Mouse (Mus musculus) embryonic facial prominence, embryonic 10.5 days (tissue): Measurements from ENCODE around the gene Hecw2. TPM values are rescaled to one million over a fixed set of nuclear protein-coding genes. Genes with fewer than 3 reads are reported as not detected.

Source experiments
- DNase-seq: peaks from one replicate; pipeline ENCODE4 v3.0.0-alpha.2; 2017; ENCODE audit warnings: low spot score
- H3K27ac ChIP-seq: fragments of 300-500 bp; sonication (generic); replicated peaks from 2 replicates; pipeline ENCODE4 v1.5.1; 2016; ENCODE audit warnings: mild to moderate bottlenecking
- H3K27me3 ChIP-seq: fragments of 300-500 bp; sonication (generic); replicated peaks from 2 replicates; pipeline ENCODE4 v1.6.1; 2016; ENCODE audit warnings: low read depth, mild to moderate bottlenecking; ENCODE audit not compliant: poor library complexity, severe bottlenecking
- H3K36me3 ChIP-seq: fragments of 300-500 bp; sonication (generic); replicated peaks from 2 replicates; pipeline ENCODE4 v1.6.1; 2016; ENCODE audit warnings: mild to moderate bottlenecking, moderate library complexity
- H3K4me1 ChIP-seq: fragments of 300-500 bp; sonication (generic); 2 replicates; pipeline ENCODE4 v1.6.1; 2016
- H3K4me3 ChIP-seq: fragments of 300-500 bp; sonication (generic); 2 replicates; pipeline ENCODE4 v1.5.1; 2016; ENCODE audit warnings: mild to moderate bottlenecking, moderate library complexity
- H3K9me3 ChIP-seq: fragments of 300-500 bp; sonication (generic); 2 replicates; pipeline ENCODE4 v1.6.1; 2016; ENCODE audit warnings: mild to moderate bottlenecking
- WGBS: fragments of 180-500 bp; shearing (Covaris S2); methylation state at CpG from one replicate; pipeline ENCODE4 v1.1.7; 2016; 5-methylcytosine and 5-hydroxymethylcytosine counted together
- polyA plus RNA-seq: library from polyadenylated mRNA; unstranded; fragments of >200 nt; fragmentation: Nextera tagmentation; extraction: Ambion mirVana; gene quantifications from 2 replicates; pipeline ENCODE4 v1.2.1, GENCODE M21; 2016

The Hecw2 gene
- polyA plus RNA-seq, 1 experiment from 2014 or later = 3.9 TPM

DNA sequence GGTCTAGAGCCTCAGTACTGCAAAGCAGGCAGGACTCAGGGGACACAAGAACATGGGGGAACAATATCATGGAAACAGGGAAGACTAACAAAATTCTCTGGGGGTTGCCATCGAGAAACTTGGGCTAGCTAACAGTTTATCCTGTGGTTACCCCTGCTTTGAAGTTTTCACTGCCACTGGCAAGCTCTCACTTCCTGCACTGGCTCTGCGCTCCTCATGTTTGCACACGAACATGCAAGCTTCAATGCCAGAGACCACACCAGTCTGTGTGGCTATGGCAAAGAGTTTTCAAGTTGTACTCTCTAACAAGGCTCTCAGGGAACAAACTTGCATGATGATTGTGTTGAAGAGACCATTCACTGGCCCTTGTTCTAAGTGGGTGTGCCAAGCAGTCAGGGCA, 288.8 kb downstream of the Hecw2 start:
- Histone ChIP-seq H3K4me3 (no peak overlapping the region), H3K27me3 (no peaks in the 10 kb centered on the region), H3K4me1 (peaks cover 8% of the 10 kb centered on the region; the same call in 1 of the 2 replicates), H3K9me3 (no peaks in the 10 kb centered on the region), H3K27ac (no peak overlapping the region), H3K36me3 (no peaks in the 10 kb centered on the region; the same call in 1 of the 2 replicates)
- no peak for DNase-seq
- 86% methylated on average over 3 of the region's 3 CpGs for WGBS

DNA sequence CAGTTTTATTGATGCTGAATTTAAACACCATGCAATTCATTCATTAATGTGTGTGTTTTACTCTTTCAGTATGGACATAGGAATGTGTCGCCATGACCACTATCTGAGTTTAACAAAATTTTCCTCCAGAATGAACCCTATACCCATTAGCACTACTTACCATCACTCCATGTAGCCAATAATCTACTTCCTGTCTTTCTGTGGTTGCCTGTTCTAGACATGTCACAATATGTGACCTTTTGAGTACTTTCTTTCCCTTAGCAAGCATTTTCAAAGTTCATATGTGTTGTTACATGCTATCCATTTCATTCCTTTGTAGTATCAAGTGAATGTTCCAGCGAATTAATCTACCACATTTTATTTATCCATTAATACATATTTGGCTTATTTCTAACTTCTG, 294.6 kb downstream of the Hecw2 start:
- 90% methylated on average over 2 of the region's 2 CpGs for WGBS
- no peak overlapping the region for H3K27ac ChIP-seq
- no peak overlapping the region for H3K4me3 ChIP-seq

DNA sequence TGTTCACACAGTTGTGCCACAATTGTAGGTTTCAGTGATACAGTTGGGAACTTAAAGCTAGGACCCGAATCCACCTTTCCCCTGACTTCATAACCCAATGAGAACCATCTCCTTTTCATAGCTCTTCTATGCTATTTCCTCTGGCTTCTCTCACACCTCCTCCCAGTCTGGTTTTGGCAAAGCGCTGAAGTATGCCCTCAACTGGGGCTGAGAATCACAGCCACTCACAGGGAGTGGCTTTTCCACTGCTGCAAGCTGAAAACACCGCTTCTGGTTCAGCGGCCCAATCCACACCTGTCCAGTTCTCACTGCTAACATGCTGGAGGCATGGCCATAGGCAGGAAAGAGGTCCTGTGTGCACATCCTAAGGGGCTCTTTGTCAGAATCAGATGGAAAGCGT, 300.7 kb downstream of the Hecw2 start:
- H3K27ac ChIP-seq = no peak overlapping the region
- 90% methylated on average over 5 of the region's 5 CpGs for WGBS
- no peaks in the 10 kb centered on the region for H3K9me3 ChIP-seq
- 0 out of 2 replicates have a peak, but pooled peaks cover 3% of the 10 kb centered on the region for H3K4me1 ChIP-seq
- no peak for DNase-seq
- no peak overlapping the region for H3K4me3 ChIP-seq
- H3K27me3 ChIP-seq = no peaks in the 10 kb centered on the region
- no peaks in the 10 kb centered on the region for H3K36me3 ChIP-seq

More for the DNA sequence above, 294.6 kb downstream of the Hecw2 start:
- DNase-seq = no peak
- no peaks in the 10 kb centered on the region for H3K27me3 ChIP-seq
- H3K36me3 ChIP-seq = no peaks in the 10 kb centered on the region; the same call in 1 of the 2 replicates
- H3K9me3 ChIP-seq = no peaks in the 10 kb centered on the region
- H3K4me1 ChIP-seq = no peaks in the 10 kb centered on the region

DNA sequence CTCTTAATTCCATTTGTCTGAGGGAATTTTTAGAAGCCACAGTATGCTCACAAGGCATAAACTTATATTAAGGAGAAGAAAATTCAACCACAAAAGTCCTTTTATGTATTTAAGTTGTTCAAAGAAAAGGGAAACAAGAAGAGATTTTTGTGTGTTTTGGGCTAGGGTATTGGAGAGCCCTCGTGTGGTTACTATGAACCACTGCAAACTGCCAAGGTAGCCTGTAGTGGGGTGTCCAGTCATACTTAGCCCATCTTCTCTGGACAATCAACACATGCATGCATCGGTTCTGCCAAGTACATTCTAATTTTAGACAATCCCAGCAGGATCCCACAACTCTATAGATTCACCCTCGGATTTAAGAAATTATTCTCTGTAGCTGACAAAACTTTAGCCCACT, 304.6 kb downstream of the Hecw2 start:
- no peak overlapping the region for H3K4me3 ChIP-seq
- no peaks in the 10 kb centered on the region for H3K27me3 ChIP-seq
- no peak overlapping the region for H3K27ac ChIP-seq
- 0 out of 2 replicates have a peak, but pooled peaks cover 3% of the 10 kb centered on the region for H3K4me1 ChIP-seq
- 58% methylated on average over 3 of the region's 3 CpGs for WGBS
- H3K9me3 ChIP-seq = no peaks in the 10 kb centered on the region
- no peak for DNase-seq
- H3K36me3 ChIP-seq = no peaks in the 10 kb centered on the region

DNA sequence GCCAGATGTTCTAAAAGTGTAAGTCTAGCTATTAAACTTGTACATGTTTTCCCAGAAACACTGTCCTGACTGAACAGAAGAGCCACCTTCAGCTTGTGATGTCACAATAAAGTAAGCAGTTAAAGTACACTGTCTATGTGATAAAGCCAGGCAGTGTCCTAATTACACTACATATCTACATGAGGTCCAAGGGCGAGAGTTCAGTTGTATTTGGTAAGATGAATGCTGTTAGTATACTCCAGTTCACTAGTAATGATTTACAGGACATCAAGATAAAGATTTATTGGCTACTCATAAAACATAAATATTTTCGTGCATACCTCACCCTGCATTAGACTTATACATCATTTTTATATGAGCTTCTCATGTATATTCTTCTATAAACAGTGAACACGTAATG, 305.2 kb downstream of the Hecw2 start:
- Histone ChIP-seq H3K9me3 (no peaks in the 10 kb centered on the region), H3K4me3 (no peak overlapping the region), H3K4me1 (0 out of 2 replicates have a peak, but pooled peaks cover 3% of the 10 kb centered on the region), H3K36me3 (no peaks in the 10 kb centered on the region), H3K27me3 (no peaks in the 10 kb centered on the region), H3K27ac (no peak overlapping the region)
- no peak for DNase-seq
- WGBS = 88% methylated on average over 3 of the region's 3 CpGs

DNA sequence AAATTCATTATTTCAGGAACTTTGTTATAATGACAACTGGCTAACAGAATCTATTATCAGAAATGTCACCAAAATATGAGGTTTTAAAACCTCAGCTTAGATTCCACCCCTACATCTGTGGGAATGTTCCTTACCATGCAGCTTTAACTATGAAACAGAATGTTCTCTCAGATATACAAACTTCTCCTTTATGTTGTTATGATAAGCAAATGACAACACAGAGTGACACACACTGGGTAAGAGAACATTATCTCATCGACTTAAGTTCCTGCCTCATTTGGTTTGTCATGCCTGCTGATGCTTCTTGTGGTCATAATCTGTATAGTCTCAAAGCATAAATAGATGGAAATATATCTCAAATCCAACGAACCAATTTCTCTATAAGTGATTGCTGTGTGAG, 312.5 kb downstream of the Hecw2 start:
- WGBS = 82% methylated on average over 2 of the region's 2 CpGs
- H3K4me1 ChIP-seq = no peaks in the 10 kb centered on the region
- no peaks in the 10 kb centered on the region for H3K36me3 ChIP-seq
- no peak for DNase-seq
- H3K9me3 ChIP-seq = no peaks in the 10 kb centered on the region
- no peaks in the 10 kb centered on the region for H3K27me3 ChIP-seq
- H3K27ac ChIP-seq = no peak overlapping the region
- no peak overlapping the region for H3K4me3 ChIP-seq

DNA sequence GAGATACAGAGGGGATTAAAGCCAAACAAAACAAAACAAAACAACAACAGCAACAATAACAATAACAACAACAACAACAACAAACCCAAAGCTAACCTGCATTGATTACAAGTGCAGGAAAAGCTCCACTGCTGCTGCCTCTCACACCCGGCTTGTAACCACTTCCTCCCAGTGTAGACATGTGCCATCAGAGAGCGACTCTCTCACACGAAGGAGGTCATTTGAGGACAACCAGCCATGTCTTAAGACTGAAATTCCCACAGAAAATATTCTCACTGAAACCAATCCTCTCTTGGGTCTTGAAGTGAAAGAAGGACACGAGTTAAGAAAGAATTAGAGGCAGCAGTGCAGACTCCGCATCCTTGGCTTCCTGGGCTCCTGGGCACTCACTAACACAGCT, 319.0 kb downstream of the Hecw2 start:
- Histone ChIP-seq H3K27ac (no peak overlapping the region), H3K9me3 (no peaks in the 10 kb centered on the region), H3K36me3 (no peaks in the 10 kb centered on the region), H3K4me3 (no peak overlapping the region), H3K27me3 (no peaks in the 10 kb centered on the region), H3K4me1 (no peaks in the 10 kb centered on the region)
- DNase-seq = no peak
- 84% methylated on average over 5 of the region's 5 CpGs for WGBS

DNA sequence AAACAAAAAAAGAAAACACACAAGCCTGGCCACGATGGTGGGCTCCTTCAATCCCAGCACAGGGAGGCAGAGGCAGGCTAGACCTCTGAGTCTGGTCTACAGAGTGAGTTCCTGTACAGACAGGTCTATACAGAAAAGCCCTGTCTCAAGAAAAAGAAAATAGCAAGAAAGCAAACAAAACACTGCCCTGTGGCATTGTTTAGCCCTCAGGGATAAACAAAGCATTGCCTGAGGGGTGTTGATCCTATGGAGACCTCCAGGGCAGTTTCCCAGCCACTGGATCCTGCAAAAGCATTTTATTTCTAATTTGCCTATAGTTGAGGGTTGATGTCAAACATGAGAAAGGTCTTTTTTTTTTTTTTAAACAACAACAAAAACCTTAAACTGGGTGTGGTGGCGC, 327.7 kb downstream of the Hecw2 start:
- no peak overlapping the region for H3K27ac ChIP-seq
- peaks cover 4% of the 10 kb centered on the region; the same call in 1 of the 2 replicates for H3K4me1 ChIP-seq
- no peak for DNase-seq
- no peak overlapping the region for H3K4me3 ChIP-seq
- H3K9me3 ChIP-seq = no peaks in the 10 kb centered on the region
- no peaks in the 10 kb centered on the region for H3K36me3 ChIP-seq
- WGBS = 78% methylated on average over 2 of the region's 2 CpGs
- H3K27me3 ChIP-seq = no peaks in the 10 kb centered on the region

DNA sequence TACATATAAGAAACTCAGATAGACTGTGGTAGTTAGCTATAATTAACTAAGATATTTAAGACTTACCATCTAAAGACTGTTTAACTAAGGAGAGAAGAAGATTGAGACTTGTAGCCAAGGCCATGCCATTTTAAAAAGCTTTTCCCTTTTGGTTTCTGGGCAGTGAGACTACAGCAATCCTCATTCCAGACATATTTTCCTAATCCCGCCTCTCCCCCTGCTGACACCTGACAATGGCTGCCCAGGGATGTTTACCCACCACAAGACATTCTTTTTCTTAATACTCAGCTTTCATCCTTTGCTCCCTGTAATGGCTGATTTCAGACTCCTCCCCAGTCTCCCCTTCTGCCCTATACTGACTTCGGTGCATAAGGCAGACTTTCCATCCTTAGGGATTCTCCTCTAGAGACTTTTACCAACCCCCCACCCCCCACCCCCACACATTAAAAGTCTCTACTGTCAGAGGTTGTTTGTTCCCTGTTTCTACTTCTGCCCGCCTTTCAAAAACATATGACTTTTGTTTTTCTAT, 328.5 kb downstream of the Hecw2 start:
- Histone ChIP-seq H3K36me3 (no peaks in the 10 kb centered on the region), H3K4me1 (peaks cover 4% of the 10 kb centered on the region; the same call in 1 of the 2 replicates), H3K27me3 (no peaks in the 10 kb centered on the region), H3K4me3 (no peak overlapping the region), H3K27ac (no peak overlapping the region), H3K9me3 (no peaks in the 10 kb centered on the region)
- WGBS = 26% methylated on average over 3 of the region's 3 CpGs
- DNase-seq = no peak

DNA sequence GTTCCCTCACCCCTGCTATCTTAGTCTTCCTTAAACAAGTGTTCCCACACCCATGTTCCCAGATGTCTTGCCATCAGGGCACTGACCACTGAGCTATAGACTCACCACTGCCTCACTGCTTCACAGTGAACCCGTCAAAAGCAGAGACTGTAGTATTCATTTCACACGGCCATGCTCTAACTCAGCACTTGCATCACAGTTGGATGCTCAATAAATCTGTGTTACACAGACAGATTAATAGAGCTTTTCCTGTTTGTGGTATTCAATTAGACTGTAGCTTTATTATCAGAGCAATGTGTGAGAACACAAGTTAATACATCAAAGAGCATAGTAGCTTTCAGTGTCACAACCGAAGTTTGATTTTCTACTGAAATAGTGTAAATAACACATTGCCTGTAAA, 330.9 kb downstream of the Hecw2 start:
- H3K4me1 ChIP-seq = peaks cover 4% of the 10 kb centered on the region; the same call in 1 of the 2 replicates
- no peak overlapping the region for H3K4me3 ChIP-seq
- 87% methylated on average over 3 of the region's 3 CpGs for WGBS
- no peak overlapping the region for H3K27ac ChIP-seq
- H3K9me3 ChIP-seq = no peaks in the 10 kb centered on the region
- no peaks in the 10 kb centered on the region for H3K27me3 ChIP-seq
- no peaks in the 10 kb centered on the region for H3K36me3 ChIP-seq
- DNase-seq = no peak

DNA sequence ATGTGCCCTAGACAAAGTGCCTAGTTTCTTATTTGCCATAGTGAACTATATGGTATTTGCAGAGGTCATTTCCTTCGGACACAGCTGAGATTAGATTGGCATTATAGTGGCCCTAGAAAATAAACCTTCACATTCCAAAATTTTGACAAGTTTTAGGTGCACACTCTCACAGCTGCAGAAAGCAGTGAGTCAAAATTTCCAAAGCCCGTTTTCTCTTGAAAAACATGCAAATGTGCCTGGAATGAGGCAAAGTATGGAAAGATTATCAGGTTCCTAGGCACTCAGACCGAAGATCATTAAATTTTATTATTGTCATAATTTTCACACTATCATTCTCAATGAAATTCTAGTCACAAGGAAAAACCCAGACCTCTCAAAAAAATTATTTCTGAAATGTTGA, 334.4 kb downstream of the Hecw2 start:
- Histone ChIP-seq H3K27ac (no peak overlapping the region), H3K27me3 (no peaks in the 10 kb centered on the region), H3K4me3 (no peak overlapping the region), H3K36me3 (no peaks in the 10 kb centered on the region), H3K9me3 (no peaks in the 10 kb centered on the region), H3K4me1 (no peaks in the 10 kb centered on the region)
- DNase-seq = no peak
- WGBS = 88% methylated on average over 3 of the region's 3 CpGs

DNA sequence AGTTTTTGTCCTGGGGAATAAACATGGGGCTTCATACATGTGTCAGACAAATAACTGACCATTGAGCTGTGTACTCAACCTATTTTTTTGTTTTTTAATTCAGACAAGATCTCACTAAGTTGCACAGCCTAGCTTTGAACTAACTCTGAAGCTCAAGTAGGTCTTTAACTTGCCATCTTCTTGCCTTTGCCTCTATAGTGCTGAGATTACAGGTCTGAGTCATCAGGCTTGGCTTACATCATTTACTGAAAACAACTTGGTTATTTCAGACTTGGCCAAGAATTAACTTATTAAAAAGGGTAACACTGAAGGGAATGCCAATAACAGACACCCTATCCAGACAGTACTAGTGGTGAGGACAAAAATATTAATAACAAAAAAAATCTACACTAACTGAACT, 335.8 kb downstream of the Hecw2 start:
- H3K9me3 ChIP-seq = no peaks in the 10 kb centered on the region
- H3K27ac ChIP-seq = no peak overlapping the region
- no peaks in the 10 kb centered on the region for H3K4me1 ChIP-seq
- no peak overlapping the region for H3K4me3 ChIP-seq
- no peaks in the 10 kb centered on the region for H3K36me3 ChIP-seq
- DNase-seq = no peak
- no peaks in the 10 kb centered on the region for H3K27me3 ChIP-seq

DNA sequence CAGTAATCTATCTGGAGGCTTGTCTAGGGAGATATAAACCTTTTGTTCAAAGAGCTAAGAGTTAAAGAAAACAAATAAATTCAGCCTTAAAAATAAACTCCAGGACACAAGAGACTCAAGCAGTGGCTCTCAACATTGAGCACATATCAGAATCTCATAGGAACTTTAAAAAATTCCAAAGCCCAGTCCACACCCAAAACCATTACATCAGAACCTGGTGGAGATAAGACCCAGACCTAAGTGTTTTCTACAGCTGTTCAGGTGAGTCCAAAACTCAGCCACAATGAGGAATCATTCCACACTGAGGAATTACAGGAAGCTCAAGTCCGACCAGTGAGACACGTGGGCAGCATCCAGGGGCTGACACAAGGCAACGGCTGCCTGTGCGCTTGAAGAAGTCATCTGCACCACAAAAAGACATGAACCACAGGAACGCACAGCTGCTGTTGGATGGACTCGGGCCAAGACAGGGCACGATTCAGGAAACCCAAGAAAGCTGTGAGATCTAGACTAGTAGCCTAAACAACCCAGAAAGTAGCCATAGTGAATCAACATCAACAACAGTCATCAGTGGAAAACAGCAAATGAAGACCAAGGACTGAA, 338.4 kb downstream of the Hecw2 start:
- H3K4me1 ChIP-seq = no peaks in the 10 kb centered on the region
- DNase-seq = no peak
- no peak overlapping the region for H3K27ac ChIP-seq
- H3K9me3 ChIP-seq = no peaks in the 10 kb centered on the region
- WGBS = 94% methylated on average over 7 of the region's 7 CpGs
- no peak overlapping the region for H3K4me3 ChIP-seq
- H3K36me3 ChIP-seq = no peaks in the 10 kb centered on the region
- no peaks in the 10 kb centered on the region for H3K27me3 ChIP-seq
